Mouse (Mus musculus): Measurements from ENCODE around the gene Gm17455. TPM values are rescaled to one million over a fixed set of nuclear protein-coding genes. Genes with fewer than 3 reads are reported as not detected.

The Gm17455 gene
- polyA plus RNA-seq, 1 experiment from 2014 or later = 2.0 TPM

- Histone ChIP-seq H3K27me3 (no peaks in the 10 kb centered on the region), H3K4me3 (no peak overlapping the region), H3K4me1 (no peaks in the 10 kb centered on the region), H3K9me3 (replicated peaks) (no peaks in the 10 kb centered on the region), H3K9ac (no peak overlapping the region), H3K27ac (no peak overlapping the region), H3K36me3 (ENCODE audit: poor library complexity, severe bottlenecking) (no peaks in the 10 kb centered on the region), H3K4me2 (no peak overlapping the region)
- no peak for ATAC-seq
- 78% methylated on average over 9 of the region's 9 CpGs for WGBS
Observed at GRCm38 (mm10) chr10:60379419-60379957, 20.0 kb upstream of the Gm17455 start.

- Histone ChIP-seq H3K9ac (no peak overlapping the region), H3K27ac (no peak overlapping the region), H3K4me2 (no peak overlapping the region), H3K36me3 (ENCODE audit: poor library complexity, severe bottlenecking) (no peaks in the 10 kb centered on the region), H3K27me3 (no peaks in the 10 kb centered on the region), H3K4me1 (no peaks in the 10 kb centered on the region), H3K4me3 (no peak overlapping the region), H3K9me3 (replicated peaks) (no peaks in the 10 kb centered on the region)
- WGBS = 70% methylated on average over 3 of the region's 3 CpGs
- ATAC-seq = no peak
Observed at GRCm38 (mm10) chr10:60380229-60380628, 19.3 kb upstream of the Gm17455 start.

- Histone ChIP-seq H3K4me3 (no peak overlapping the region), H3K27ac (no peak overlapping the region), H3K9ac (no peak overlapping the region), H3K36me3 (ENCODE audit: poor library complexity, severe bottlenecking) (no peaks in the 10 kb centered on the region), H3K9me3 (replicated peaks) (no peaks in the 10 kb centered on the region), H3K27me3 (no peaks in the 10 kb centered on the region), H3K4me2 (no peak overlapping the region), H3K4me1 (no peaks in the 10 kb centered on the region)
- no peak for ATAC-seq
- WGBS = 82% methylated on average over 10 of the region's 10 CpGs
Observed at GRCm38 (mm10) chr10:60381142-60381925, 18.2 kb upstream of the Gm17455 start.

GRCm38 (mm10) chr10:60388332-60388731 lies 11.2 kb upstream of the Gm17455 start:
- Histone ChIP-seq H3K9ac (no peak overlapping the region), H3K27ac (no peak overlapping the region), H3K9me3 (replicated peaks) (no peaks in the 10 kb centered on the region), H3K36me3 (ENCODE audit: poor library complexity, severe bottlenecking) (no peaks in the 10 kb centered on the region), H3K4me1 (0 out of 2 replicates have a peak, but pooled peaks cover 6% of the 10 kb centered on the region), H3K4me2 (no peak overlapping the region), H3K4me3 (no peak overlapping the region), H3K27me3 (no peaks in the 10 kb centered on the region)
- WGBS = 82% methylated on average over 2 of the region's 2 CpGs
- ATAC-seq = no peak

- Histone ChIP-seq H3K9ac (no peak overlapping the region), H3K4me3 (no peak overlapping the region), H3K4me2 (no peak overlapping the region), H3K36me3 (ENCODE audit: poor library complexity, severe bottlenecking) (no peaks in the 10 kb centered on the region), H3K27me3 (no peaks in the 10 kb centered on the region), H3K9me3 (replicated peaks) (no peaks in the 10 kb centered on the region), H3K27ac (no peak overlapping the region), H3K4me1 (0 out of 2 replicates have a peak, but pooled peaks cover 12% of the 10 kb centered on the region)
- ATAC-seq = no peak
- whole genome bisulfite sequencing = 68% methylated on average over 9 of the region's 9 CpGs
Observed at GRCm38 (mm10) chr10:60389447-60389865, 10.1 kb upstream of the Gm17455 start.

GRCm38 (mm10) chr10:60390177-60390903 lies 9.2 kb upstream of the Gm17455 start:
- no peak overlapping the region for H3K9ac ChIP-seq
- no peaks in the 10 kb centered on the region for H3K9me3 ChIP-seq (replicated peaks)
- no peaks in the 10 kb centered on the region for H3K27me3 ChIP-seq
- 29% methylated on average over 6 of the region's 6 CpGs for WGBS
- no peak for ATAC-seq
- H3K36me3 ChIP-seq (ENCODE audit: poor library complexity, severe bottlenecking) = no peaks in the 10 kb centered on the region
- peaks cover 21% of the 10 kb centered on the region; the same call in 1 of the 2 replicates for H3K4me1 ChIP-seq
- H3K4me3 ChIP-seq = no peak overlapping the region
- H3K27ac ChIP-seq = no peak overlapping the region
- no peak overlapping the region for H3K4me2 ChIP-seq

- no peak for ATAC-seq
- Histone ChIP-seq H3K27me3 (no peaks in the 10 kb centered on the region), H3K9ac (no peak overlapping the region), H3K27ac (no peak overlapping the region), H3K4me3 (no peak overlapping the region), H3K4me1 (peaks cover 22% of the 10 kb centered on the region; the same call in 1 of the 2 replicates), H3K4me2 (no peak overlapping the region), H3K36me3 (ENCODE audit: poor library complexity, severe bottlenecking) (no peaks in the 10 kb centered on the region), H3K9me3 (replicated peaks) (no peaks in the 10 kb centered on the region)
- 66% methylated on average over 5 of the region's 5 CpGs for WGBS
Observed at GRCm38 (mm10) chr10:60390904-60391420, 8.6 kb upstream of the Gm17455 start.

GRCm38 (mm10) chr10:60391661-60392060 lies 7.9 kb upstream of the Gm17455 start:
- WGBS = 89% methylated on average over 9 of the region's 9 CpGs
- Histone ChIP-seq H3K27ac (no peak overlapping the region), H3K4me1 (peaks cover 22% of the 10 kb centered on the region; the same call in 1 of the 2 replicates), H3K9me3 (replicated peaks) (no peaks in the 10 kb centered on the region), H3K36me3 (ENCODE audit: poor library complexity, severe bottlenecking) (no peaks in the 10 kb centered on the region), H3K4me3 (no peak overlapping the region), H3K27me3 (no peaks in the 10 kb centered on the region), H3K9ac (no peak overlapping the region), H3K4me2 (no peak overlapping the region)
- no peak for ATAC-seq

GRCm38 (mm10) chr10:60394936-60395335 lies 4.6 kb upstream of the Gm17455 start:
- H3K4me1 ChIP-seq = peaks cover 33% of the 10 kb centered on the region
- ATAC-seq = no peak
- 0 out of 2 replicates have a peak overlapping the region, but pooled peaks have one; percentile 3 for H3K27ac ChIP-seq
- H3K27me3 ChIP-seq = no peaks in the 10 kb centered on the region
- H3K9ac ChIP-seq = no peak overlapping the region
- H3K36me3 ChIP-seq (ENCODE audit: poor library complexity, severe bottlenecking) = no peaks in the 10 kb centered on the region
- no peak overlapping the region for H3K4me2 ChIP-seq
- 74% methylated on average over 7 of the region's 7 CpGs for WGBS
- no peaks in the 10 kb centered on the region for H3K9me3 ChIP-seq (replicated peaks)
- H3K4me3 ChIP-seq = no peak overlapping the region

- Histone ChIP-seq H3K9ac (no peak overlapping the region), H3K9me3 (replicated peaks) (no peaks in the 10 kb centered on the region), H3K4me3 (no peak overlapping the region), H3K36me3 (ENCODE audit: poor library complexity, severe bottlenecking) (no peaks in the 10 kb centered on the region), H3K4me2 (no peak overlapping the region), H3K27ac (no peak overlapping the region), H3K4me1 (peaks cover 30% of the 10 kb centered on the region), H3K27me3 (no peaks in the 10 kb centered on the region)
- 74% methylated on average over 5 of the region's 5 CpGs for WGBS
- ATAC-seq = no peak
Observed at GRCm38 (mm10) chr10:60395605-60396004, 3.9 kb upstream of the Gm17455 start.

- peaks cover 26% of the 10 kb centered on the region for H3K4me1 ChIP-seq
- no peak overlapping the region for H3K4me3 ChIP-seq
- no peak overlapping the region for H3K9ac ChIP-seq
- no peaks in the 10 kb centered on the region for H3K36me3 ChIP-seq (ENCODE audit: poor library complexity, severe bottlenecking)
- no peak overlapping the region for H3K27ac ChIP-seq
- 93% methylated on average over 10 of the region's 10 CpGs for WGBS
- no peaks in the 10 kb centered on the region for H3K9me3 ChIP-seq (replicated peaks)
- ATAC-seq = no peak
- H3K4me2 ChIP-seq = no peak overlapping the region
- no peaks in the 10 kb centered on the region for H3K27me3 ChIP-seq
Observed at GRCm38 (mm10) chr10:60398051-60398814, 1.3 kb upstream of the Gm17455 start.
